Mouse (Mus musculus) liver, adult 2 months (tissue): ENCODE data around the gene Ptpn23.

Experiments
- CTCF ChIP-seq: fragments of 200-500 bp; IDR thresholded peaks from 2 replicates; pipeline ENCODE4 v1.5.1; 2011; ENCODE audit warnings: low read depth, low read length, control low read depth
- POLR2A ChIP-seq: fragments of 200-500 bp; IDR thresholded peaks from 2 replicates; pipeline ENCODE4 v1.6.1; 2011; ENCODE audit warnings: low read length, control low read depth; ENCODE audit not compliant: insufficient read depth; ENCODE audit errors: extremely low read depth

- TF ChIP-seq POLR2A: no peak
- no peak for TF ChIP-seq CTCF
Observed at GRCm38 (mm10) chr9:110348899-110349298, 59.1 kb downstream of the Ptpn23 start.
